Mouse (Mus musculus) heart, embryonic 11.5 days (tissue): ENCODE measurements around the gene Fbln2. TPM values are rescaled to one million over a fixed set of nuclear protein-coding genes. Genes with fewer than 3 reads are reported as not detected.
A peak's percentile ranks its signal among the peaks of the same experiment; 100 is the strongest.

Experiments
- ATAC-seq: fragments of 200-750 bp; cut with Nextera tagmentation; replicated peaks from 2 replicates; pipeline ENCODE4 v1.8.0; 2017; ENCODE audit warnings: moderate library complexity; ENCODE audit not compliant: insufficient number of reproducible peaks, low FRiP score, low TSS enrichment
- H3K27ac ChIP-seq: fragments of 300-500 bp; sonication (generic); 2 replicates; pipeline ENCODE4 v1.5.1; 2014; ENCODE audit warnings: mild to moderate bottlenecking, low read depth, low read length
- H3K27me3 ChIP-seq: fragments of 300-500 bp; sonication (generic); 2 replicates; pipeline ENCODE4 v1.6.1; 2014; ENCODE audit warnings: mild to moderate bottlenecking, low read length, mixed read lengths; ENCODE audit not compliant: control insufficient read depth, insufficient read depth
- H3K36me3 ChIP-seq: fragments of 300-500 bp; sonication (generic); 2 replicates; pipeline ENCODE4 v1.6.1; 2014; ENCODE audit warnings: mild to moderate bottlenecking, low read length, moderate library complexity, mixed read lengths; ENCODE audit not compliant: control insufficient read depth, insufficient read depth
- H3K4me1 ChIP-seq: fragments of 300-500 bp; sonication (generic); 2 replicates; pipeline ENCODE4 v1.6.1; 2014; ENCODE audit warnings: low read length; ENCODE audit not compliant: control insufficient read depth, insufficient read depth
- H3K4me2 ChIP-seq: fragments of 300-500 bp; sonication (generic); 2 replicates; pipeline ENCODE4 v1.6.1; 2014; ENCODE audit warnings: mild to moderate bottlenecking, moderate library complexity
- H3K4me3 ChIP-seq: fragments of 300-500 bp; sonication (generic); 2 replicates; pipeline ENCODE4 v1.5.1; 2014; ENCODE audit warnings: low read depth, low read length
- H3K9ac ChIP-seq: fragments of 300-500 bp; sonication (generic); 2 replicates; pipeline ENCODE4 v1.6.1; 2014; ENCODE audit warnings: mild to moderate bottlenecking, low read depth, low read length, moderate library complexity
- H3K9me3 ChIP-seq: fragments of 300-500 bp; sonication (generic); replicated peaks from 2 replicates; pipeline ENCODE4 v1.6.1; 2016; ENCODE audit warnings: low read length; ENCODE audit not compliant: control insufficient read depth
- WGBS: fragments of 180-500 bp; shearing (Covaris S2); extraction: QIAGEN DNeasy Blood & Tissue Kit; methylation state at CpG from one replicate; pipeline ENCODE4 v1.1.7; 2014; ENCODE audit not compliant: insufficient replicate concordance; 5-methylcytosine and 5-hydroxymethylcytosine counted together
- polyA plus RNA-seq: library from polyadenylated mRNA; unstranded; fragments of >200 nt; fragmentation: Nextera tagmentation; extraction: Ambion mirVana; gene quantifications from 2 replicates; pipeline ENCODE4 v1.2.1, GENCODE M21; 2014

Gene Fbln2
- polyA plus RNA-seq, 1 experiment from 2014 or later: 105 TPM

DNA sequence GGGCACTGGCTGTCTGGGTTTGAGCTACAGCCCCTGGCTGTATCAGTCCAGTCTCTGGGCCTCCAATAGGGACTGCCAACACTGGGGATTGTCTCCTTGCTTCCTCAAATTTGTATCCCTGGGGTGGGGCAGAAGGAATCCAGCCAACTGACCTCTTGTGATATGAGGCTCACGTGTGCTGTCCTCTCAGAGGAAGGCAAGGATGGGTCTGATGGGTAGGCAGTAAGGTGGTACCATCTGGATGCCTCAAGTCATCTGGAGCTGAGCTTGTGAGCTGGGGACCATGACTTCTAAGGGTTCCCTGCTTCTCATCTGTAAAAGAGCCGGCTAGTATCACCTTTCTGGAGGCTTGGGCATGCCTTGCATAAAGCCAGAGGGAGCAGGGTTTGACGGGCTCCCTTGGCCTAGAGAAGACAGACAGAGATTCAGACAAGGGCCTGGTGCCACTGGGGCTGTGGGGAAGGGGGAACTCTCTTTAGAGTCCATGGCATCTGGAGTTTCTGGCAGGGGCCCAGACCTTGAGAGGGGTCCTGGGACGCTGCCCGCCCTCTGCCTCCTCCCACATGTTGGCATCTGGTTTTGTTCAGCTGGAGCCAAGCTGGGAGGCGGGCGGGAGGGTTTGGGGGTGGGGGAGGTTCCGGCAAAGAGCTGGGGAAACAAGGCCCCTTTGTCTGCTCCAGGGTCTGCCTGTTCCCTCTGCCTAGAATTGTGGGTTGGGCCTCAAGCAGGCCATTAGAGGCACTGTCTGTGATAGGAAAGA, 11.6 kb upstream of the Fbln2 start:
- no peak overlapping the region for H3K4me2 ChIP-seq
- ATAC-seq: 0 out of 2 replicates have a peak, but pooled peaks have one; percentile 36
- H3K9me3 ChIP-seq: no peaks in the 10 kb centered on the region
- H3K36me3 ChIP-seq: no peaks in the 10 kb centered on the region
- H3K9ac ChIP-seq: no peak overlapping the region
- H3K4me1 ChIP-seq: peaks cover 13% of the 10 kb centered on the region
- H3K27ac ChIP-seq: peak overlapping the region; percentile 52
- no peak overlapping the region for H3K4me3 ChIP-seq
- 40% methylated on average over 8 of the region's 8 CpGs for WGBS
- H3K27me3 ChIP-seq: peaks cover 7% of the 10 kb centered on the region

DNA sequence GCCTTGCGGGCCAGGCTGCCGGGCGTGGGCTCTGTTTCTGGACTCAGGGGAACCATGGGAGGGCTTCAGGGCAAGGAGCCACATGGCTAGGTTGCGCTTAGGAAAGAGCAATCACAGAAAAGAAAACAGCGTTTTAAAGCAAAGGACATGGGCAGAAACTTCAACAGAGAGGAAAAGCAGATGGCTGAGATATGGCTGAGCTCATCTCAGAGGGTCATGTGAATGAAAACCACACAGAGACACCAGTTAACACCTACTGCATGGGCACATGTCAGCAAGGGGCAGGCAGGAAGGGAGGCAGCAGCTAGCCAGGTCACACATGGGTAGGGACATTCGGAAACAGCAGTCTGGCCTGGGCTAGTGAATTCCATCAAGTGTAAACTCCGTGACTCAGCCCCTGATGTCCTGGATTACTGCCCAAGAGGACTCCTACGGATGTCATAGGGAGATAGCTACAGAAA, 10.3 kb upstream of the Fbln2 start:
- Histone ChIP-seq H3K4me1 (peaks cover 10% of the 10 kb centered on the region), H3K9ac (no peak overlapping the region), H3K27me3 (peaks cover 7% of the 10 kb centered on the region), H3K9me3 (no peaks in the 10 kb centered on the region), H3K36me3 (no peaks in the 10 kb centered on the region), H3K27ac (peak overlapping the region; percentile 54; the same call in 1 of the 2 replicates), H3K4me3 (no peak overlapping the region), H3K4me2 (no peak overlapping the region)
- 66% methylated on average over 8 of the region's 8 CpGs for WGBS
- no peak for ATAC-seq

DNA sequence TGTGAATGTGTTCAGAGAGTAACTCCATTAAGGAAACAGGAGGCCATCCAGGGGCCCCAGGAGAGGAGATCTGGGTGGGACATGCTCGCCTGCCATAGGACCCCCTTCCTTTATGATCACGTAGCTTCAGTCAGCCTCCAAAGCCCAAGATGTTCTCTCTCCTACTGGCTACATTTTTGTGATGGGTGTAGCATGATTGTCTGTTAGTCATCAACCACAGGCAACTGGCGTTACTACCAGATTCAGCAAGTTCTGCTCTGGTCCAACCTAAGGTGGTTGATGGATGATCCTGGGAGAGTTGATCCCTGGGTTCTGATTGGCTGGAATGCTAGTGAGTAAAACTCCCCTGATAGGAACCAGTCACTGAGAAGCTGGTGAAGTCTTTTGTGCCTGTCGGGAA, 9.7 kb upstream of the Fbln2 start:
- Histone ChIP-seq H3K9me3 (no peaks in the 10 kb centered on the region), H3K4me2 (no peak overlapping the region), H3K36me3 (no peaks in the 10 kb centered on the region), H3K4me3 (no peak overlapping the region), H3K4me1 (peaks cover 10% of the 10 kb centered on the region), H3K27me3 (peaks cover 4% of the 10 kb centered on the region), H3K27ac (no peak overlapping the region), H3K9ac (no peak overlapping the region)
- no peak for ATAC-seq
- WGBS: 73% methylated on average over 4 of the region's 4 CpGs

DNA sequence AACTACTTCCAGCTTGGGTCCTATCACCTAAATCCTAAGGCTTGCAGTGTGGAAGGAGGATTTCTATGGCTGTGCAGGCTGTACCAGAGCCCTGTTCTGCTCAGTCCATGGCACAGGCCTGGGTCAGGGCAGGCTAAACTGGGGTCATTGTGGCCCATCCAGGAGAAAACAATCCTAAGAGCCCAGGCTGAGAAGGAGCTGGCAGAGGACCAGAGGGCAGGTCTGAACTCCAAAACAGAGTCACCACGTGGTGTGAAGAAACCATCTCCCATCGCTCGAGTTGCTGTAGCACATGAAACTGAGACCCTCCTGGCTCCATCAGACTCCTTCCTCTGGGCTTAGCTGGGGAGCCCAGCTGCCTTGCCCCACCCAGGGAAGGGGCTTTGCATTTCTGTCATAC, 6.9 kb upstream of the Fbln2 start:
- Histone ChIP-seq H3K4me1 (peaks cover 26% of the 10 kb centered on the region), H3K9me3 (no peaks in the 10 kb centered on the region), H3K4me3 (no peak overlapping the region), H3K9ac (no peak overlapping the region), H3K4me2 (no peak overlapping the region), H3K27me3 (no peaks in the 10 kb centered on the region), H3K36me3 (no peaks in the 10 kb centered on the region), H3K27ac (no peak overlapping the region)
- WGBS: 67% methylated on average over 3 of the region's 3 CpGs
- no peak for ATAC-seq

DNA sequence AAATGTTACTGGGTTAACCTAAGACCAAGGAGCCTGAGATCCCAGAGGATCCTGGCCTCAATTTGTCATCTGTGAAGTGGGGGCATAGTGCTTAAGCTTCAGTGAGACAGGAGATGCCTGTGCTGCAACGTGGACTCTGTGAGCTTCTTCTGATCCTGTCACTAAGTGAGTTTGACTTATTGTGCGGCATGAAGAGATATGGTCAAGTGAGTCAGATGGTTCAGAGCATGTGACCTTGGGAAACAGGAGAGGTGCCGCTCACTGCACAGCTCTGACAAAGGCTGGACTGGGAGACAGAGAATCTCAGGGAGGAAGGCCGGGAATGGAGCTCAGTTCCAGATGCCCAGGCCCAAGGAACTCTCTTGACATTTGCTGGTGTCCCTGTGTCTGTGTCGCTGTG, 6.5 kb upstream of the Fbln2 start:
- ATAC-seq: no peak
- Histone ChIP-seq H3K4me3 (no peak overlapping the region), H3K36me3 (no peaks in the 10 kb centered on the region), H3K27me3 (no peaks in the 10 kb centered on the region), H3K27ac (no peak overlapping the region), H3K9ac (no peak overlapping the region), H3K4me1 (peaks cover 30% of the 10 kb centered on the region), H3K4me2 (no peak overlapping the region), H3K9me3 (no peaks in the 10 kb centered on the region)
- WGBS: 43% methylated on average over 5 of the region's 5 CpGs

DNA sequence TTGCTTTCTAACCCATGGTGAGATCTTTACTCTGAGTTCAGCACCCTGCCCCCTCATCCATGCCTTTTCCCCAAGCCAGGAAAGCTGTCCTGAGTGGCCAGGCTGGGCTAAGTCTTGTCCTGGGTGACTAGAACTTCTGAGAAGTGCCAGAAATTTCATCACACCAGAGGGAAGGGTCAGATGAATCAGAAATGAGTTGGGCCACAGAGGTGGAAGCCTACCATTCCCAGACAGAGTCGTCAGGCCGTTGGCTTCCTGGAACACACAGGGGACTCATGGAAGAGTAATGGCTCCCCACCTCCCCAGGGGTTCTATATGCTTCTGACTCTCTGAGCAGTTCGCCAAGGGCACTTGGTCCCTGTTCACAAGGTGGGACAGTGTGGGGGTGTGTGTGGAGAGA, 4.8 kb upstream of the Fbln2 start:
- H3K27me3 ChIP-seq: no peaks in the 10 kb centered on the region
- no peak overlapping the region for H3K9ac ChIP-seq
- no peak overlapping the region for H3K27ac ChIP-seq
- H3K4me2 ChIP-seq: no peak overlapping the region
- no peaks in the 10 kb centered on the region for H3K36me3 ChIP-seq
- H3K4me1 ChIP-seq: peaks cover 35% of the 10 kb centered on the region
- 50% methylated on average over 3 of the region's 3 CpGs for WGBS
- no peak overlapping the region for H3K4me3 ChIP-seq
- ATAC-seq: no peak
- H3K9me3 ChIP-seq: no peaks in the 10 kb centered on the region

DNA sequence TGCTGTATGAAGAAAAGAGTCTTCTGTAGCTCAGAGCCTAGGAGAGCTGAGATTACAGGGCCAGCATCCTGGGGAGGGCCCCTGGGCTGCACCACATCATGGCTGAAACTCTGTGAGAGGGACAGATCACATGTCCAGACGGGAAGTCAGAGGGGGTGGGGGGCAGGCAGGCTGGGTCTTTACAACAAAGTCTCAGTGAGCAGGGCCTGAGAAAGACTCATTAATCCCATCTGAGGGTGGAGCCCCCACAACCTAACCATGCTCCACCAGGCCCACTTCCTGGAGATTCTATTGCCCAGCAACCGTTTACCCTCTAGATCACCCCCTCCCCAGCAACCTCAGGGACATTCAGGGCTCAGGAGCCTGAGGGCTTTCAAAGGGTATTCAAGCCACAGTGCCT, 2.5 kb upstream of the Fbln2 start:
- Histone ChIP-seq H3K27me3 (peaks cover 8% of the 10 kb centered on the region), H3K36me3 (no peaks in the 10 kb centered on the region), H3K4me2 (no peak overlapping the region; the same call in 1 of the 2 replicates), H3K4me3 (no peak overlapping the region), H3K27ac (peak overlapping the region; percentile 87), H3K9me3 (no peaks in the 10 kb centered on the region), H3K4me1 (peaks cover 35% of the 10 kb centered on the region), H3K9ac (peak overlapping the region; percentile 4; the same call in 1 of the 2 replicates)
- no peak for ATAC-seq
- WGBS: 17% methylated on average over 2 of the region's 2 CpGs

DNA sequence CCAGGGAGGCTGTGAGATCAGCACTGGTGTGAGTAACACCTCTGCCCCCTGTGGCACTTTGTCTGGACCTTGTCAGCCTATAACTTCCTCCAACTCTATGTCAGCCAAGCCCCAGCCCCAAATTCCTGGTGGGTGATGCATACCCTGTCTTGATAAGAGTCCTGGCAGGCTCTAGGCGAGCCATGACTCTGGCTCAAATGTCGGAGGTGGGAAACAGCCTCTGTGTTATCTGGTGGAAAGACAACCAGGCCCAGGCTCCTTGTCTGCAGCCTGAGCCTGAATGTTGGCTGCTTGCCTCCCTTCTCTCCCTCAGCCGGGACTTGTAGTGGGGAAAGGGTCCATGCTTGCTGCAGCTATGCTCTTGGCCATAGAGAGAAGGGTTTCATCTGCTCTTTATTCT, 1.4 kb upstream of the Fbln2 start:
- no peak overlapping the region for H3K4me3 ChIP-seq
- H3K27ac ChIP-seq: peak overlapping the region; percentile 87
- H3K9me3 ChIP-seq: no peaks in the 10 kb centered on the region
- ATAC-seq: peak; percentile 75
- peaks cover 32% of the 10 kb centered on the region for H3K4me1 ChIP-seq
- no peak overlapping the region for H3K4me2 ChIP-seq
- no peak overlapping the region for H3K9ac ChIP-seq
- no peaks in the 10 kb centered on the region for H3K36me3 ChIP-seq
- WGBS: 11% methylated on average over 3 of the region's 3 CpGs
- H3K27me3 ChIP-seq: peaks cover 11% of the 10 kb centered on the region

DNA sequence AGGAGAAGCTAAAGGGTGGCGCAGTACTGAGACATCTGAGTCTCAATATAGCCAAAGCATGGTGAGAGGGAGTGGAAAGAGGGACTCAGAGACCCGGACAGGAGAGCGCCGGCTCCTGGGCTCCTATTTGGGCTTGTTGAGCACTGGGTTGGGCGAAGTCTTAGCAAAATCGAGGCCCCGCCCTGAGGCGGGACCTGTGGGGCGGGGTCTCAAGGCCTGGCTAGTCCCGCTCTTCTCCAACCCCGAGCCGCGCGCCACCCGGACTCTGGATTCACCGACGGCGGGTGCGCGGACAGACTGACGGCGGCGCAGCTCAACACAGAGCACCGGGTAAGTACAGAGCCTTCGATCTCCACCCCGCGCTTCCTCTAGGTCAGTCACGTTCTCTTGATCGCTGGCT, 316 bp downstream of the Fbln2 start:
- Histone ChIP-seq H3K4me2 (peak overlapping the region; percentile 73), H3K4me3 (peak overlapping the region; percentile 32), H3K27me3 (peaks cover 11% of the 10 kb centered on the region), H3K4me1 (peaks cover 32% of the 10 kb centered on the region), H3K27ac (0 out of 2 replicates have a peak overlapping the region, but pooled peaks have one; percentile 29), H3K9me3 (no peaks in the 10 kb centered on the region), H3K9ac (peak overlapping the region; percentile 67; the same call in 1 of the 2 replicates), H3K36me3 (no peaks in the 10 kb centered on the region)
- ATAC-seq: peak; percentile 65
- WGBS: 1% methylated on average over 29 of the region's 29 CpGs
